Mouse (Mus musculus): Measurements from ENCODE around the gene Trpc6. TPM values are rescaled to one million over a fixed set of nuclear protein-coding genes. Genes with fewer than 3 reads are reported as not detected.

The Trpc6 gene
- polyA plus RNA-seq, 1 experiment from 2014 or later: 1.4 TPM

DNA sequence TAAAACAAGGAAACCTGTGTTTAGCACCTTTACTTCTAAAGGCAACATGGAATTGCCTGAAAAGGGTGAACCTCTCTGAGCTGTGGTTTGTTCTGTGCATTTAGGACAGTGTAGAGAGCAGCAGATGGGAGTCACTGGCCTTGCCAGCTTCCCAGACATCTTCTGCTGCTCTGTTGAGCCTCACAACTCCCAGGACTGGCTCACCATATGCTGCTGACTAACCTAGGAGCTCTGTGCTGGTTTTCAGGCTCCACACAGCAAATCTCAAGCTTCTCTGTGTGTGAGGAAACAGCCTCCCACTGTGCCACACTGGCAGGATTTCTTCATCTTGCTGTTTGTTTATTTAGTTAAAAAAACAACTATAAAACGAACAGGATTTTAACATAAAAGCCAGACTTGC is 53.1 kb downstream of the Trpc6 start:
- DNase-seq (ENCODE audit: low spot score): no peak
- 12% methylated on average over 1 of the region's 1 CpGs for WGBS
- Histone ChIP-seq H3K27me3 (ENCODE audit: control insufficient read depth, insufficient read depth, low read length) (no peaks in the 10 kb centered on the region), H3K9ac (ENCODE audit: low read length) (no peak overlapping the region), H3K4me2 (replicated peaks; ENCODE audit: low read depth) (no peak overlapping the region), H3K4me1 (replicated peaks; ENCODE audit: control insufficient read depth, insufficient read depth) (no peaks in the 10 kb centered on the region), H3K4me3 (ENCODE audit: low read depth, low read length) (no peak overlapping the region), H3K36me3 (ENCODE audit: control insufficient read depth, insufficient read depth, low read length) (no peaks in the 10 kb centered on the region), H3K9me3 (ENCODE audit: control insufficient read depth, low read length) (no peaks in the 10 kb centered on the region), H3K27ac (replicated peaks) (no peak overlapping the region)
- TF ChIP-seq EP300 (optimal IDR thresholded peaks at IDR 0.05) (no peak), CTCF (IDR thresholded peaks at IDR 0.05; ENCODE audit: low read depth) (no peak)
- no peak for ATAC-seq (ENCODE audit: low FRiP score, low TSS enrichment)

DNA sequence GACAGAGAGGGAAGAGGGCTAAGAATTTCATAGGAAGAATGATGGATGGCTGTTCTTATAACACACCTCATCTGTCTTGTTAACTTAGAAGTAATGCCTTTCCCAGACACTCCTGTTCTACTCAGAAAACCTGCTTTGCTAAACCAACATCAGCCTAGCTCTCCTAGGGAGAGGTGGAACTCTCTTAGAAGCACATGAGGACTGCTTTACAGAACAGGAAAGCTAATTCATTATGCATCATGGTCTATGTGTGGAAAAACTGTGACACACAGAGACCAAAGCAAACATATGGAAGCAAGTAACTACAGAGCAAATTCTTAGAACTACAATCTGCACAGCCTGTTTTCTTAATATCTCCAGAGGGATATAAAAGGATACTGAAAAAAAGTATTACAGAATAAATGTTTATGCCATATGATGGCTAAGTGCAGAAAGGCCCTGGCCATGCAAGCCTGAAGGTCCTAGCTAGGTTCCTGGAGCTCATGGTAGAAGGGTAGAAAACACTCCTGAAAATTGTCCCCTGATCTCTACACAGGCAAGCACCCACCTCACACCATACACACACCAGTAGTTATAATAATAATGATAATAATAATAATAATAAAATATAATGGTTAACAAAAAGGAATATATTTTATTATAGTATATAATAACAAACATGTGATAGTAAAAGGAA is 63.0 kb downstream of the Trpc6 start:
- no peak overlapping the region for H3K27ac ChIP-seq (replicated peaks)
- DNase-seq (ENCODE audit: low spot score) (no peak), ATAC-seq (ENCODE audit: low FRiP score, low TSS enrichment) (no peak)
- H3K4me3 ChIP-seq (ENCODE audit: low read depth, low read length): no peak overlapping the region
- no peaks in the 10 kb centered on the region for H3K9me3 ChIP-seq (ENCODE audit: control insufficient read depth, low read length)
- no peaks in the 10 kb centered on the region for H3K4me1 ChIP-seq (replicated peaks; ENCODE audit: control insufficient read depth, insufficient read depth)
- no peak overlapping the region for H3K4me2 ChIP-seq (replicated peaks; ENCODE audit: low read depth)
- TF ChIP-seq EP300 (optimal IDR thresholded peaks at IDR 0.05): no peak
- no peak for TF ChIP-seq CTCF (IDR thresholded peaks at IDR 0.05; ENCODE audit: low read depth)
- H3K9ac ChIP-seq (ENCODE audit: low read length): no peak overlapping the region
- no peaks in the 10 kb centered on the region for H3K27me3 ChIP-seq (ENCODE audit: control insufficient read depth, insufficient read depth, low read length)
- no peaks in the 10 kb centered on the region for H3K36me3 ChIP-seq (ENCODE audit: control insufficient read depth, insufficient read depth, low read length)

DNA sequence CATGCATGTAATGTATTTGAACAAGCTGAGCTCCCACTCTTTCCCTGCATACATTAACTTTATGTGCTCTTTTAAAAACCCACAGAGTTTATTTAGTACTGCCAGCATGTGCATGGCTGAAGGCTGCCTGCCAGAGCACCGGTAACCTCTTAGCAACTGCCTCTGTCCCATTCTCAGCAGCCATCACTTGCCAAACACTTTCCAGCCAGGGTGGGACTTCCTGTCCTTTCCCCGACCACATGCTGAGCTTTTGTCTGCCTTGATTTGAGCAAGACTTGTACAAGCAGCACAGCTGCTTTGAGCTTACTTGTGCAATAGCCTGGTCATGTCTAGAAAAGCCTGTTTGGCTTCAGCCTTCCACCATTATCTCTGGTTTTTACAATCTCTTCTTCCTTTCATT is 90.4 kb downstream of the Trpc6 start:
- DNase-seq (ENCODE audit: low spot score): no peak
- Histone ChIP-seq H3K4me1 (replicated peaks; ENCODE audit: control insufficient read depth, insufficient read depth) (no peaks in the 10 kb centered on the region), H3K36me3 (ENCODE audit: control insufficient read depth, insufficient read depth, low read length) (no peaks in the 10 kb centered on the region), H3K27ac (replicated peaks) (no peak overlapping the region), H3K27me3 (ENCODE audit: control insufficient read depth, insufficient read depth, low read length) (no peaks in the 10 kb centered on the region), H3K9me3 (ENCODE audit: control insufficient read depth, low read length) (no peaks in the 10 kb centered on the region), H3K4me2 (replicated peaks; ENCODE audit: low read depth) (no peak overlapping the region), H3K9ac (ENCODE audit: low read length) (no peak overlapping the region), H3K4me3 (ENCODE audit: low read depth, low read length) (no peak overlapping the region)
- no peak for TF ChIP-seq CTCF (IDR thresholded peaks at IDR 0.05; ENCODE audit: low read depth)
- TF ChIP-seq EP300 (optimal IDR thresholded peaks at IDR 0.05): no peak
- WGBS: 45% methylated on average over 2 of the region's 2 CpGs
- no peak for ATAC-seq (ENCODE audit: low FRiP score, low TSS enrichment)

DNA sequence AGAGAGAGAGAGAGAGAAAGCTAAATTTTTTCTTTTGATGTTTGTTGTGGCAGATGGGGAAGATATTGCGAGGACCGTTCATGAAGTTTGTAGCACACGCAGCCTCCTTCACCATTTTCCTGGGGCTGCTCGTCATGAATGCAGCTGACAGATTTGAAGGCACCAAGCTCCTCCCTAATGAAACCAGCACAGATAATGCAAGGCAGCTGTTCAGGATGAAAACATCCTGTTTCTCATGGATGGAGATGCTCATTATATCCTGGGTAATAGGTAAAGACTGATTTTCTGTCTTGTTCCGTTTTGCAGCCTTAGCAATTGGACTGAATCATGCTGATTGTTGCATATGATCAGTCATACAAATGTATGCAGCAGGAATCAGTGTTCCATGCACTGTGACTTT is 99.5 kb downstream of the Trpc6 start:
- WGBS: 72% methylated on average over 5 of the region's 5 CpGs

GRCm38 (mm10) chr9:8655347-8655746 is 111.4 kb downstream of the Trpc6 start:
- Histone ChIP-seq H3K9me3 (ENCODE audit: control insufficient read depth, low read length) (no peaks in the 10 kb centered on the region), H3K9ac (ENCODE audit: low read length) (no peak overlapping the region), H3K4me1 (replicated peaks; ENCODE audit: control insufficient read depth, insufficient read depth) (no peaks in the 10 kb centered on the region), H3K4me3 (ENCODE audit: low read depth, low read length) (no peak overlapping the region), H3K27me3 (ENCODE audit: control insufficient read depth, insufficient read depth, low read length) (no peaks in the 10 kb centered on the region), H3K27ac (replicated peaks) (no peak overlapping the region), H3K4me2 (replicated peaks; ENCODE audit: low read depth) (no peak overlapping the region), H3K36me3 (ENCODE audit: control insufficient read depth, insufficient read depth, low read length) (no peaks in the 10 kb centered on the region)
- no peak for TF ChIP-seq EP300 (optimal IDR thresholded peaks at IDR 0.05)
- ATAC-seq (ENCODE audit: low FRiP score, low TSS enrichment) (no peak), DNase-seq (ENCODE audit: low spot score) (no peak)

More for the DNA sequence above, 99.5 kb downstream of the Trpc6 start:
- no peak overlapping the region for H3K4me3 ChIP-seq (ENCODE audit: low read depth, low read length)
- TF ChIP-seq CTCF (IDR thresholded peaks at IDR 0.05; ENCODE audit: low read depth) (no peak), EP300 (optimal IDR thresholded peaks at IDR 0.05) (no peak)
- no peak overlapping the region for H3K27ac ChIP-seq (replicated peaks)
- no peaks in the 10 kb centered on the region for H3K4me1 ChIP-seq (replicated peaks; ENCODE audit: control insufficient read depth, insufficient read depth)
- ATAC-seq (ENCODE audit: low FRiP score, low TSS enrichment) (no peak), DNase-seq (ENCODE audit: low spot score) (no peak)
- no peak overlapping the region for H3K4me2 ChIP-seq (replicated peaks; ENCODE audit: low read depth)
- H3K9ac ChIP-seq (ENCODE audit: low read length): no peak overlapping the region
- H3K27me3 ChIP-seq (ENCODE audit: control insufficient read depth, insufficient read depth, low read length): no peaks in the 10 kb centered on the region
- H3K36me3 ChIP-seq (ENCODE audit: control insufficient read depth, insufficient read depth, low read length): no peaks in the 10 kb centered on the region
- no peaks in the 10 kb centered on the region for H3K9me3 ChIP-seq (ENCODE audit: control insufficient read depth, low read length)

DNA sequence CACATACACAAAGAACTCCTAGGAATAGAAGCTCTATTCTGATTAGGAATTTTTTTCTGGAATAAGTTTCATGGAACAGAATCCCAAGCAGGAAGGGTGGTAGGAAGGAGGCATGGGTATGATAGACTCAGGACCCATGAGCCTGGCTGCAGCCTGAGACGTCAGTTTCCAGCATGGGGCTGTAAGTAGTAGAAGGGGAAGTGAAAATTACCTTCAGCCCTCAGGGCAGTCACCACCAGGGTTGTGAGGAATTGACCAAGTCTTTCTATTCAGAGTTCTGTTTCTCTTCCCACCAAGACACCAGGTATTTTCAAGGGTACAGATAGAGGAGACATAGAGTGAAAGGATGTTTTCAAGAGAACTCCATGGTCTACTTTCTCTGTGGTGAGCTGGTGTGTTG is 129.0 kb downstream of the Trpc6 start:
- Histone ChIP-seq H3K9ac (ENCODE audit: low read length) (no peak overlapping the region), H3K9me3 (ENCODE audit: control insufficient read depth, low read length) (no peaks in the 10 kb centered on the region), H3K4me1 (replicated peaks; ENCODE audit: control insufficient read depth, insufficient read depth) (no peaks in the 10 kb centered on the region), H3K4me2 (replicated peaks; ENCODE audit: low read depth) (no peak overlapping the region), H3K27me3 (ENCODE audit: control insufficient read depth, insufficient read depth, low read length) (no peaks in the 10 kb centered on the region), H3K4me3 (ENCODE audit: low read depth, low read length) (no peak overlapping the region), H3K27ac (replicated peaks) (no peak overlapping the region), H3K36me3 (ENCODE audit: control insufficient read depth, insufficient read depth, low read length) (no peaks in the 10 kb centered on the region)
- DNase-seq (ENCODE audit: low spot score) (no peak), ATAC-seq (ENCODE audit: low FRiP score, low TSS enrichment) (no peak)
- WGBS: 71% methylated on average over 1 of the region's 1 CpGs
- no peak for TF ChIP-seq EP300 (optimal IDR thresholded peaks at IDR 0.05)
- TF ChIP-seq CTCF (IDR thresholded peaks at IDR 0.05; ENCODE audit: low read depth): no peak
